Mouse (Mus musculus): Measurements from ENCODE around the gene Vac14. TPM values are rescaled to one million over a fixed set of nuclear protein-coding genes. Genes with fewer than 3 reads are reported as not detected.
A peak's percentile ranks its signal among the peaks of the same experiment; 100 is the strongest.

The Vac14 gene
- polyA plus RNA-seq, 1 experiment = 21.8 TPM

- DNase-seq (ENCODE audit: low spot score) = no peak
Observed at GRCm38 (mm10) chr8:110687726-110688125, 69.3 kb downstream of the Vac14 start.

DNA sequence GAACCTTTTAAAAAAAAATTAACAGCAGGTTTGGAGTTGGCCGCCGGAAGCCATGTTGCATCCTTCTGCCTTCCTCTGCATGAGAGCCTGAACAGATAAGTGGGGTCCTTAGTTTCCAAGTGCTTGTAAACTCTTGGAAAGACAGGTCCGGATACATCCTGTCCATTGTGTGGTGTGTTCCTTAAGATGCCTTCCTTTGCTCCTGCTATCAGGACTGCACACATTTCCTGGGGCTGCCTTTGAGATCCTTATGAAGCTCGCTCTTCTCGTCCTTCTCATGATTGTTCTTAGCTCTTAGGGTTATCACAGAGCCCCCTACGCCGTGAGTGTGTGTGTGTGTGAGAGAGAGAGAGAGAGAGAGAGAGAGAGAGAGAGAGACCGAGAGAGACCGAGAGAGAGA, 71.6 kb downstream of the Vac14 start:
- no peak for DNase-seq (ENCODE audit: low spot score)

GRCm38 (mm10) chr8:110694226-110694625, 75.8 kb downstream of the Vac14 start:
- DNase-seq (ENCODE audit: low spot score) = no peak

GRCm38 (mm10) chr8:110694826-110695225, 76.4 kb downstream of the Vac14 start:
- no peak for DNase-seq (ENCODE audit: low spot score)

GRCm38 (mm10) chr8:110695431-110695830, 77.0 kb downstream of the Vac14 start:
- no peak for DNase-seq (ENCODE audit: low spot score)

DNA sequence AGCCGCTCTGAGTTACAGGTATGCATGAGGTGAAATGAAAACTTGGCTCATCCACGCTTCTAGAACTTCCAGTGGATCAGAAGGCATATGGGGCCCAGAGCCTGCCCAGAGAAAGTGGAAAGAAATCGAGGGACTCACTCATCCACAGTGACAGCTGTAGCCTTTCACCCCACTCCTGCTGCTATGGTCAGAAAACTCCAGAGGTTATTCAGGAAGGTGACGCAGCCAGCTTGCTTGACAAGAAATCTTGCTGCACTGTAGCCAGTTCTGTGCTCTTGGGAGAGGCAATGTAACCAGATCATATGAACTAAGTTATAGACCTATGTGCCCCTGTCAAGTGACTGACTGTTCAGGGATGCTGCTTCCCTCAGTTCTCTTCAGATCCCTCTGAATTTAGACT, 77.7 kb downstream of the Vac14 start:
- no peak for DNase-seq (ENCODE audit: low spot score)

DNA sequence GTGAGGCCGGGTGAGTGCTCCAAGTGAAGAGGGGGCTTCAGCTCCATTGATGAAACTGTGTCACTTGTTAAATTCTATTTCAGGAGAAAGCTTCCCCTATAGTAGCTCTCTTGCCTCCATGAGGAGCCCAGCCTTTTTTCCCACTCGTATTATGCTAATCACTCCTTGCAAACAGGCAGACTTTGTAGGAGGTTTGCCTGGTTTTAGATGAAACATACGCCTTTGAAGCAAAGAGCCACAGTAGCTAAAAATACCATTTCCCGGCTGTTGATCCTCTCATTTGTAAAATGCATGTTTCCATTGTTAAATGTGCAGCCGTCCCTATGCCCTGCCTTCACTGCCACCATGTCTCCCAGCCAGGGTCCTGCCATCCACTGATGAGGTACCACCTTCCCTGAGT, 79.2 kb downstream of the Vac14 start:
- DNase-seq (ENCODE audit: low spot score) = no peak

DNA sequence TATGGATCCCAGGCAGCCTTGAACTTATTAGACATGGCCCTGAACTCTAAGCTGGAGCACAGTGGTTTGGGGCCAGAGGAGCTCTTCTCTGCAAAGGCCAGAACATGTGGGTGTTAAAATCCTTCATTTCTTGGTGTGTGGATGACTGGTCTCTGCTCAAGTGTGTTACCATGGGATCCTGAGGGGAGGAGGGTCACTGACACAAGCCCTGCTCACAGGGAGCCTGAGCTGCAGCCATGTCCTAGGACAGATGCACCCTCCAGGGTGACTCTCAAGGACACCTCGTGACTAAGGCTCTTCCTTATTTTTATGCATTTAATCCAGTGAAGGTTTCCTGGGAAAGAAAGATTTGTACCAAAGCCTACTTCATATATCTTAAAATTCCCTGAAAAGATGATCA, 79.7 kb downstream of the Vac14 start:
- no peak for DNase-seq (ENCODE audit: low spot score)

DNA sequence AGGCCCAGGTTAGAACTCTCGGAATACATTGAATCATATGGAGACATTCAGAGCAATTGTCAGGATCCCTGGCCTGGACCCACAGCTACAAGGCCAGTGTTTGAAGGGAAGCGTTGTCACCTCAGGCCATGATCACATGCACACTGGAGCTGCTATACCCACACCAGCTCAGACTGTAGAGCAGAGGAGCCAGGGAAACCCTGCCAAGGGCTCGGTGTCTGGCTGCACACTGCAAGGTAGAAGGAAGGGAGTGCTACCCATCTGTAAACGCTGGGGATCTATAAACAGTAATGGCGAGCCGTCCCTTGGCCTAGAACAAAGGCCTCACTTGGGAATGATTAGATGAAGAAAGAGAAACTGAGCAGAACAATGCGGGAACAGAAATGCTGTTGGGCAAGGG, 81.1 kb downstream of the Vac14 start:
- no peak for DNase-seq (ENCODE audit: low spot score)

DNA sequence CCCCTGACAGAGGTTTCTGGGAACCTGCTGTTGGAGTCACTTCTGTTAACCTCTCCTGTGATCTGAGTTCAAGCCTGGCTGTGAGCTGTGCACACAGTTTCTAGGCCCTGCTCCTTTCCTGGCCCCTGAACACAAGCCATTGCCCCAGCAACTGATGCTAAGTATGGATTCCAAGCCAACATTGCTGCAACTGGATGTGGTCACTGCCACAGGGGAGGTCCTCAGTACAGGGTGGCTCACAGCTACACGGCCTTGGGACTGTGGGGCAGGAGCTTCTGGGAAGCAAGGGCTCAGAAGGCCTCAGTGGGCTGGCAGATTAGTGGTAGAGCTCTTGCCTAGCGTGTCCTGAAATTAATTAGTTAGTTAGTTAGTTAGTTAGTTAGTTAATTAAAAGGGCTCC, 82.2 kb downstream of the Vac14 start:
- no peak for DNase-seq (ENCODE audit: low spot score)

GRCm38 (mm10) chr8:110702636-110703459, 84.5 kb downstream of the Vac14 start:
- DNase-seq (ENCODE audit: low spot score) = no peak

DNA sequence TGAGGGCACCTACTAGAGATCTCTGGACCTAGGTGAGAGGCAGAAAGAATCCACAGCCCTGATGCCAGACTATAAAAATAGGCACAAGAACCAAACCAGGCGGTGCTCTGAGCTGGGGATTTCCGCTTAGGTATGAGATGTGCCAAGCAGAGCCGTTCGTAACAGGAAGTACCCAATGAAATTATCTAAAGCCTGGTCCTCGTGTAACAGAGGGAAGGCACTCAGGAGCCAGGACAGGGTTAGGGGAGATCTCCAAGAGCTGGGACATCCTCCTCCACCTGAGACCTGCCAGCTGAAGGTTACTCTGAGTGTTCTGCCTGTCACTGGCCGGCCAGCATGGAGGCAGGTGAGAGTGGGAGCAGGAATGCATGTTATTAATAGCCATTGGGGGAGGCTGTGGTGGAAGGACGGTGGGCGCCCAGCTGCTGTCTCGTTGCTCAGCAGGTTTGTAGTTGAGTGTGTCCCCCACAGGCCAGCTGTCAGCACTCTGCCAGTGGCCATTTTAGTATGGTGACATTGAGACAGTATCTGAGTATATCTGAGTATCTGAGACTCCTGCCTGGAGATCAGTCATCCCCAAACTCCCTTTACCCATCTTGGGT, 85.2 kb downstream of the Vac14 start:
- DNase-seq (ENCODE audit: low spot score) = no peak

GRCm38 (mm10) chr8:110704103-110704502, 85.7 kb downstream of the Vac14 start:
- DNase-seq (ENCODE audit: low spot score) = no peak

DNA sequence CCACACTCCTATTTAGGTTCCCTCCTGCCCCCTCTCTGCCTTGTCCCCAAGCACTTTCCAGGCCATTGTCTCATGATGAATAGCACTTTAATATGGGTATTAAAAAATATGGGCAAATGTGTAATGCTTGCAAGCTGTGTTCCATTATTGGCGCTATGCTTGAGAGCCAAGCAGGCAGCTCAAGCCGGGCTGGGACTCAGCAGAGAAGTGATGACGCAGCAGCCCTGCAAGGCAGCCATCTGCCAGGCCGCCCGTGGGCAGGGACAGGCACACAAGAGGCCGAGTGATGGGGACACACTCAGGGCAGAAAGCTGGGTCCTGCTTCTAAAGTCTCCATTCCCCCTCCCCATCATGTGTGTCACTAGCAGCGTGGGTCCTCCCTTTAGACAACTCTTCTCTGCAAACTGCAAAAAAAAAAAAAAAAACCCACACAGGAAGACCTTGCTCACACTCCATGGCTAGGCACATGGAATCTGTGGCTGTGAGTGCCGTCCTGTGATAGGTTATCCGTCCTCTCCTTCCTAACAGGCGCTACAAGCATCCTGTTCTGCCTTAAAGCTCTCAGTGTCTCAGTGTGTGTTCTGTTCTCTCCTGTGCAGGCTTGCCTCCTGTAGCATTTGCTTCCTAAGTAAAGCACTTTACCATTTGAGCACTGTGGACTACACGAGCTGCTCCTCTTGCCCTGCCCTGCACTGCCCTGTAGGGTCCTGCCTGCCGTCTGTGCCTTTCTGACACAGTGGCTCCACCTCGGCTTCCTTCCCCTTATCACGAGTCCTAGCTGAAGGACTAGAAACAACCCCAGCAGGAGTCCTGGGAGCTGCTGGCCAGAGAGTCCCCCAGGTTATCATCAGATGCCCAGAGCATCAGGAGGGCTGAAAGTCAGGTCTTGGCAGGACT, 87.3 kb downstream of the Vac14 start:
- no peak for DNase-seq (ENCODE audit: low spot score)

- peak; percentile 16 for DNase-seq (ENCODE audit: low spot score)
Observed at GRCm38 (mm10) chr8:110706288-110706870, 88.0 kb downstream of the Vac14 start.

DNA sequence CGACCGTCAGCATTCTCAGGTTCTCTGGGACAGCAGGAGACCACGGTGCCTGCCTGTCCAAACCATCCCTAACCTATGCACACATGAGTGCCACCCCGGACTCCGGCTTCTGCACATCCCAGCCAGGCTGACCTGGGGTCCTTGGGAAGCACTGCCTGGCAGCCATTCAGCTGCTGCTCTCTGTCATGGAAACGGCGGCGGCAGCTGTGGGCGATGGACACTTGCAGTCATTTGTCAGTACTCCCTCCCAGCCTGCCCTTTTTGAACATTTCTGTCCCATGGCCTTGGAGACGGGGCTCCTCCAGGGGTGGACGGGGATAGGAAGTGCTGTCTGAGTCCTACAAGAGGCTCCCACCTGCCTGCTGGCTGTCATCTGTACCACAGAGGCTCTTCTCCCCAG, 90.0 kb downstream of the Vac14 start:
- no peak for DNase-seq (ENCODE audit: low spot score)

GRCm38 (mm10) chr8:110710593-110710992, 92.2 kb downstream of the Vac14 start:
- no peak for DNase-seq (ENCODE audit: low spot score)

- DNase-seq (ENCODE audit: low spot score) = no peak
Observed at GRCm38 (mm10) chr8:110711271-110711934, 93.0 kb downstream of the Vac14 start.

DNA sequence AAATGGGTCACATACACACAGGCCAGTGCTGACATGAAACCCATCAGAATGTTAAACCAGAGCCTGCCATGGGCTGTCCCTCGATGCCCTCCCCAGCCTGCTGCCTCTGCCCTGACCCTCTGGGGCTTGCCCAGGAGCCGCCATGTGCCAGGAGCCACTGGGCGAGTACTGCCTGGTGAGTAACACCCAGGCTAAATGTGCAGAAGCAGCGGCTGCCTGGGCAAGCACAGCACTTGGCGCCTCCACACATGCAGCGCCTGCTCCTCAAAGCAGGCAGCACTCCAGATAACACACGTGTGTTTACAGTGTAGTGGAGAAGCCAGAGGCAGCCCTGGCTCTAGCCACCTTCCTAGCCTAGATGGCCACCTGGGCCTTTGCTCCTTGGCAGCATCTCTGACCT, 94.7 kb downstream of the Vac14 start:
- no peak for DNase-seq (ENCODE audit: low spot score)

DNA sequence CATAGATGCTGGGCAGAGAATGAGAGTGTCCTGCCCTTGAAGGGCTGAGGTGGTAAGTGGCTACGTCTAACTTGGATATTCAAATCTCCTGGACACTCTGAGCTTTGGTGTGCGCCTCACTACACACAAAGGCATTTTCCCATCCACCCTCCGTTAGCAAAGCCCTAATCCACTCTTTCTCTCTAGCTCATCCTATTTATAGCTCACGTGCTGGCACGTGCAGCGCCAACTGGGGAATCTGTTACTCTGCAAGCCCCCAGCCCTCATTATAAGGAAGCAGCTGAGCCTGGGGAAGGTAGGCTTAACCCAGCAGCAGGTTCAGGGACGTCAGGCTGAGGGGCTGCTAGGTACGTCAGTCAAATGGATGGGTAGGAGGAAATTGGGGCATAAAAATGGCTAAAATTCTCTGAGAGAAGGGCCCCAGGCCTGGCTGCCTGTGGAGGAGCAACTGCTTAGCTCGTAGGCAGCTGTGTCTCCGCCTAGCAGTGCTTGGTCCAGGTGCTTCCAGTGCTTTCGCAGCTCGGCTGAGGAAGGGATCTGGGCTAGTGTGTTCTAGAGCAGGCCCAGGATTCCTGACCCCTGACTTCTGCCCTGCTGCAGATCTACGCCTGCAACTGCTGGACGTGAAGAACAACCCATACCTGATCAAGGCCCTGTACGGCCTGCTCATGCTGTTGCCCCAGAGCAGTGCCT, 96.6 kb downstream of the Vac14 start:
- no peak for DNase-seq (ENCODE audit: low spot score)

DNA sequence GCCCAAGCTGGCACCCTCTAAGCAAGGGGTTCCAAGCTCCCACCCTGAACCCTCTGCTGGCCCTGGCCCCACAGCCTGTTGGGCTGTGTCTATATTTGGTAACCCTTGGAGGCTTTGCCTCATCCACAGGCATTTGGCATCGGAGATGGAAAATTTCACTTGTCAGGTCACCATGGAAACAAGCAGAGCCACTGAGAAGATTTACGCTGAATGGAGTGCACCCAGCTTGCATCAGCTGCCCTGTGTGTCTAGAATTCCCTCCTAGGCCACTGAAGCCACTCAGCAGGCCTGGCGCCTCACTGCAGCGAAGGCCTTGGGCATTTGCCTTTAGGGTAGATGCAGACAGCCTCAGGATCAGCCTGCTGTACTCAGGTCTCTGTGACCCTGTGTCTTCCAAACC, 97.7 kb downstream of the Vac14 start:
- DNase-seq (ENCODE audit: low spot score) = no peak
